Mouse (Mus musculus): Measurements from ENCODE around the gene Hist1h4a.

DNA sequence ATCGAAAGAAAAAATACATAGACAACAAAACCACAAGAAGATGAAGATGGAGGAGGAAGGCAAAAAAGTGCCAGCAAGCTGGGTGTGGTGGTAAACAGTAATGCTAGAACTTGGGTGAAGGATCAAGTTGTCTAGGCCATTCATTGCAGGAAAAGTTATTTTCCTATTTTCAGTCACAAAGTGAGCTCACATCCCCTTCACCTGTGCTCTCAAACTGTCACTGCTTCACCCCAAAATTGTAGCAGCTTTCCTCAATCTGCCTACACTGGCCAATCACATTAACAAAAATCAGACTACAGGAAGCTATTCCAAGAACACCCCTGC, 1.2 kb downstream of the Hist1h4a start:
- no peak for TF ChIP-seq CTCF (IDR thresholded peaks at IDR 0.05; ENCODE audit: borderline replicate concordance, insufficient read depth, low read depth, low read length)
- TF ChIP-seq POLR2A (IDR thresholded peaks at IDR 0.05; ENCODE audit: borderline replicate concordance, insufficient read depth, low read length), result no peak
